Mouse (Mus musculus): ENCODE data around the gene Numb.

The Numb gene

GRCm38 (mm10) chr12:83782669-83783068 lies 139.1 kb downstream of the Numb start:
- no peak for DNase-seq (ENCODE audit: low read depth, low spot score)

- DNase-seq (ENCODE audit: low read depth, low spot score): no peak
These were observed 140.0 kb downstream of the Numb start for GRCm38 (mm10) chr12:83781640-83782278.

DNA sequence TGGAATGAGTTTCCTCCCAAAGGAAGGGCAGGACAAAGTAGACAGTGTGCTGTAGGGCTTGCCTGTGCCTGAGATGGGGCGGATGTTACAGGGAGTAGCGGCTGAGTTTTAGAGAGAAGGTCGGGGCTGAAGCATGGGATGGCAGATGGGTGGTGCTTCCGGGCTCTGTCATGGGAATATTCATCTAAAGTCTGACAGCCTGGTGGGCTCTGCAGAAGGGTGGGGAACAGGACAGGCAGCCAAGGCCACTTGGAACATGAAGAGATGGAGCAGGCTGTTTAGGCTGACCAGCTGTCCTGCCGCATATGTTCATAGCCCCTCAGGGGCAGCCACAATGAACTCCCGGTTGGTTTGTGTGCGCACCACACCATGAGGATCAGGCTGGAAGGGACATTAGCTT lies 140.5 kb downstream of the Numb start:
- DNase-seq (ENCODE audit: low read depth, low spot score): no peak

DNA sequence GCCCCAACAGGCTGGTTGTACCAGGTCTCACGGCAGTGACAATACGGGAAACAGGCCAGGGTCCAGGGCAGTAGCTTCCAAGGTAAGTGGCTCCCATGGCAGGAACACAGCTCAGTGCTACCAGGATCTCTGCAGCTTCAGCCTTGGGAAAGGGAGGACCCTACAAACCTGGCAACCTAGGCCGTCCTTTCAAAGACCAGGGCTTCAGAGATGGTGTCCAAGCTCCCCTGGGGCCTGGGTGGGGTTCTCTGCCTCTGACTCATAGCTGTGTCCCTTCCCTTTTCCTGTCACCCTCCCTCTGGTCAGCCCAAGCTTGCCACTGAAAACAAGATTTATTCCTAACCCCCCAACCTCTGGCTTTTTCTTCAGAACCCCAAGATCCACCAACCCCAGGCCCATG lies 141.6 kb downstream of the Numb start:
- no peak for DNase-seq (ENCODE audit: low read depth, low spot score)

DNA sequence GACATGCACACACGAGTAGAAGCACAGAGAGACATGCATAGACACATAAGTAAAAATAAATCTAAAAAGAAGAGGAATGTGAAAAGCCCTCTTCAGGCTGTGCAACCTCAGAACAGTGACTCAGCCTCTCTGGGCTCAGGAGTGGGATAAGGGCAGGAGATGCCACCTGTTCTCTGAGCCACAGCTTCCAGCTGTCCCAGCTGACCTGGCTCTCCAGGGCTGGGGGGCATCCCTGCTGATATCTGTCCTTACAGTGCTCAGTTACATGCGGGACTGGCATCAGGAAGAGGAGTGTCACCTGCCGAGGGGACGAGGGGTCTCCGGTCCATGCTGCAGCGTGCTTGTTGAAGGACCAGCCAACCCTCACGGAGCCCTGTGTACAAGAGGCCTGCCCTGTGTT lies 145.0 kb downstream of the Numb start:
- DNase-seq (ENCODE audit: low read depth, low spot score): no peak

- DNase-seq (ENCODE audit: low read depth, low spot score): no peak
These were observed 146.1 kb downstream of the Numb start for GRCm38 (mm10) chr12:83775621-83776020.

GRCm38 (mm10) chr12:83770418-83771256 lies 151.1 kb downstream of the Numb start:
- peak; percentile 82 for DNase-seq (ENCODE audit: low read depth, low spot score)

GRCm38 (mm10) chr12:83768235-83768899 lies 153.4 kb downstream of the Numb start:
- no peak for DNase-seq (ENCODE audit: low read depth, low spot score)

DNA sequence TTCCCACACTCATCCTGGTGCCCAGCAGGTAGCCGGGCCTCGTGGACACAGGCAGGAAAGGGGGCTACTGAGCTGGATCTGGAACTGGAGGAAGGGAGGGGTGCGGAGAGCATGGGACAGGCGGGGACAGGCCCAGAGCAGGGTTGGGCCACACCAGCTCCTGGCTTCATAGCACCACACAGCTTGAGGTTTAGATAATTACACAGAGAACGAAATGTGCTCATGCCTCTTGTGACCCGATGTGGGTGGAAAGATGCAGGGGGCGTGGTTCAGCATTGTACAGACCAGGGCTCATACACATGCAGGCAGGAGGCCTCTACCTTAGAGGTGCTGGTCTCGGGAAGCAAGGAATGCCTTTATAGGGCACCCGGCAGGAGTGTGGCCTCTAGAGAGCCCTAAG lies 153.9 kb downstream of the Numb start:
- DNase-seq (ENCODE audit: low read depth, low spot score): no peak

GRCm38 (mm10) chr12:83765965-83766603 lies 155.7 kb downstream of the Numb start:
- DNase-seq (ENCODE audit: low read depth, low spot score): no peak

- DNase-seq (ENCODE audit: low read depth, low spot score): peak; percentile 60
These were observed 157.2 kb downstream of the Numb start for GRCm38 (mm10) chr12:83764519-83764918.

GRCm38 (mm10) chr12:83764044-83764365 lies 157.7 kb downstream of the Numb start:
- DNase-seq (ENCODE audit: low read depth, low spot score): no peak

- no peak for DNase-seq (ENCODE audit: low read depth, low spot score)
These were observed 158.3 kb downstream of the Numb start, which contains the start of gene Papln for GRCm38 (mm10) chr12:83763311-83764043. Papln (plus strand) TSS chr12:83763634.

DNA sequence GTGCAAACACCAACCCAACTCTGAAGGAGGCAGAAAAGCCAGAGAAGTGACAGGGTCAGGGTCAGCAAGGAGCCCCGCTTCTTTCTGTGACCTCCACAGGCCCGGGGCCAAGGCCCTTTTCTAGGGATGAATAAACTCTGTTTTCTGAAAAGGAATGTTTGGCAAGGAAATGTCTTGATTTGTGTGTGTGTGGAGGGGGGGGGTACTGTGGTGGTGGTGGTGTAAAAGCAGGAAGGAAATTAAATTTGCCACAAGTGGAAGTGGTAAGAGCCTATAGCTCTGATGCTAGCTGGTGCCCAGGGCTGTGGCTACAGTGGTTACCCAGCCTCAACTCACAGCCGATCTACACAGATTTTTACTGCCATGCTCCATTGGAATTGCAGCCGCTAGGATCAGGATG lies 159.0 kb downstream of the Numb start:
- no peak for DNase-seq (ENCODE audit: low read depth, low spot score)

- no peak for DNase-seq (ENCODE audit: low read depth, low spot score)
These were observed 161.5 kb downstream of the Numb start for GRCm38 (mm10) chr12:83760201-83760600.

DNA sequence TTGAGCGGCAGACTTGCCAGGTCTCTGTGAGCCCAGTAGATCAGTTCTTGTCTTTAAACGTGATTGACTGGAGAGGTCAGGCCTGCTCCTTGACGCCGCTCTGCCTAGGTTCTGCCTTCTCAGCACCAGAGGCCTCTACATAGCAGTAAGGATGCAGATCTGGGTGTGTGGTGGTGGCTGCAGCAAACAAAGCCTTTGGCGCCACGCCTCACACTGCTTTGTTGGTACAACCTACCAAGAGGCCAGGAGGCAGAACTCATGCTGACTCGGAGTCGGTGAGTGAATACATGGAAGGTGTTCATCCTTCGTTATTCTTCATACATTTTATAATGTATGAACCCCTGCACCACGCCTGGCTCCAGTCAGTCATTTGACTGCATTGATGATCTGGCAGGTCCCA lies 163.0 kb downstream of the Numb start:
- DNase-seq (ENCODE audit: low read depth, low spot score): peak; percentile 70

DNA sequence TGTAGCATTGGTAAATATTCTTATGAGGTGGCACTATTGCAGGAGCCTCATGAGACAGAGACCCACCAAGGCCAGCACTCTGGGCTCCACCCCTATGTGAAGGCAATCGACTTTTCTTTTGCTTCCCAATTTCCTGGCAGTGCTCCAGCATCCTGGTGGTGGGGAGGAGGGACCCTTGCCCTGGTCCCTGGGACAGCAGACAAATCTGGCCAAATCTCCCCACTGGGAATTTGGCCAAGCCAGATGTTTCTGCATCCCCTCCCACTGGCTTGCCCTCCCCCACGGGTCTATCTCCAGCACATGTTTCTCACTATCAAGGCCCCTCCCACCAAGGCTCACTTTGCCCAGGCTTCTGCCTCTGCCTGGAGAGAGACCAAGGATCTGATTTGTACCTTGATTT lies 169.2 kb downstream of the Numb start:
- no peak for DNase-seq (ENCODE audit: low read depth, low spot score)

DNA sequence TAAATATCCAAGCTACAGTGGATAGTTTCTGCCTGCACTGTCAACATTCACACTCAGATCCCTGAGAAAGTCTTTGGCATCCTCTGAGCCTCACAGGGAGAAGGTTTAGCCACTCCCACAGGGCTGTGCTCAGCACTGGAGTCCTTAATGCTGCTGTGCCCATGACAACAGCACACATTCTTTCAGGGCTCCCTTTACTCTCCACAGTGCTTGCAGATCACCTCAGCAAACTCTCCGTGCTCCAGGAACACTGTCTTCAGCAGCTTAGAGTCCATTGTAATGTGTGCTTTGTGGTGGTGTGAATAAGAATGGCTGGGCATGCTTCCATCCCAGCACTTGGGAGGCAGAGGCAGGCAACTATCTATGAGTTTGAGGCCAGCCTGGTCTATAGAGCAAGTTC lies 172.5 kb downstream of the Numb start:
- DNase-seq (ENCODE audit: low read depth, low spot score): peak; percentile 92

All from R1 (cell line).